Mouse (Mus musculus) liver, embryonic 14.5 days (tissue): ENCODE data around the gene Tnfrsf9. TPM values are rescaled to one million over a fixed set of nuclear protein-coding genes. Genes with fewer than 3 reads are reported as not detected.
A peak's percentile ranks its signal among the peaks of the same experiment; 100 is the strongest.

Experiments
- ATAC-seq: fragments of 200-750 bp; cut with Nextera tagmentation; 2 replicates; pipeline ENCODE4 v1.8.0; 2017; ENCODE audit warnings: moderate number of reproducible peaks, mild to moderate bottlenecking, moderate library complexity; ENCODE audit not compliant: insufficient read depth
- DNase-seq, 3 experiments: peaks; one replicate each; pipeline ENCODE4 v3.0.0-alpha.2; 2012 to 2013; ENCODE audit warnings: low read depth in 3 of 3, low spot score in 3 of 3
- H3K27ac ChIP-seq: fragments of 300-500 bp; sonication (generic); 2 replicates; pipeline ENCODE4 v1.5.1; 2014; ENCODE audit warnings: moderate library complexity, mild to moderate bottlenecking, control low read depth, inconsistent platforms
- H3K27me3 ChIP-seq: fragments of 300-500 bp; sonication (generic); 2 replicates; pipeline ENCODE4 v1.6.1; 2014; ENCODE audit warnings: mild to moderate bottlenecking, low read length, moderate library complexity; ENCODE audit not compliant: control insufficient read depth, insufficient read depth
- H3K36me3 ChIP-seq: fragments of 300-500 bp; sonication (generic); replicated peaks from 2 replicates; pipeline ENCODE4 v1.6.1; 2014; ENCODE audit warnings: low read depth; ENCODE audit not compliant: control insufficient read depth, insufficient read depth
- H3K4me1 ChIP-seq, 2 experiments: fragments of 200-500 bp in 1 of 2; fragments of 300-500 bp in 1 of 2; sonication (generic) in 1 of 2; replicated peaks; 2 replicates each; pipeline ENCODE4 v1.6.1; 2012 to 2014; ENCODE audit warnings: antibody characterized with exemption in 1 of 2, inconsistent platforms in 1 of 2, low read length in 1 of 2; ENCODE audit not compliant: control insufficient read depth in 2 of 2, insufficient read depth in 2 of 2
- H3K4me2 ChIP-seq: fragments of 300-500 bp; sonication (generic); 2 replicates; pipeline ENCODE4 v1.6.1; 2014; ENCODE audit warnings: low read depth, mild to moderate bottlenecking, control low read depth, moderate library complexity
- H3K4me3 ChIP-seq, 2 experiments: fragments of 200-500 bp in 1 of 2; fragments of 300-500 bp in 1 of 2; sonication (generic) in 1 of 2; 2 replicates each; pipeline ENCODE4 v1.5.1; 2012 to 2014; ENCODE audit warnings: low read depth in 2 of 2, low read length in 2 of 2, mild to moderate bottlenecking in 2 of 2, control low read depth in 1 of 2, inconsistent platforms in 1 of 2, moderate library complexity in 1 of 2; ENCODE audit not compliant: insufficient read depth in 1 of 2
- H3K9ac ChIP-seq: fragments of 300-500 bp; sonication (generic); replicated peaks from 2 replicates; pipeline ENCODE4 v1.6.1; 2014; ENCODE audit warnings: mild to moderate bottlenecking, control low read depth, moderate library complexity
- H3K9me3 ChIP-seq: fragments of 300-500 bp; sonication (generic); 2 replicates; pipeline ENCODE4 v1.6.1; 2016; ENCODE audit warnings: low read length, mixed read lengths; ENCODE audit not compliant: control insufficient read depth
- CTCF ChIP-seq: IDR thresholded peaks from 2 replicates; pipeline ENCODE4 v1.5.1; 2016; ENCODE audit warnings: antibody characterized with exemption, low read depth, control low read depth
- EP300 ChIP-seq: IDR thresholded peaks from 2 replicates; pipeline ENCODE4 v1.6.1; 2016; ENCODE audit warnings: antibody characterized with exemption, low read depth
- WGBS: fragments of 180-500 bp; shearing (Covaris S2); extraction: QIAGEN DNeasy Blood & Tissue Kit; methylation state at CpG from one replicate; pipeline ENCODE4 v1.1.7; 2014; ENCODE audit not compliant: insufficient replicate concordance; 5-methylcytosine and 5-hydroxymethylcytosine counted together
- polyA plus RNA-seq, 2 experiments: library from polyadenylated mRNA; depleted of rRNA in 1 of 2; stranded (reverse) in 1 of 2; unstranded in 1 of 2; fragments of >200 nt; fragmentation: Nextera tagmentation in 1 of 2; extraction: Ambion mirVana in 1 of 2; gene quantifications; 2 replicates each; pipeline versions ENCODE4 v1.2.1 to v1.2.3; 2012 to 2014

Tnfrsf9 gene
- polyA plus RNA-seq, 2 experiments, result 0.08 TPM; not detected in 1

GRCm38 (mm10) chr4:150889955-150890315 is 24.4 kb upstream of the Tnfrsf9 start:
- ATAC-seq, result no peak
- TF ChIP-seq CTCF (no peak), EP300 (no peak)
- peak overlapping the region; percentile 22; the same call in 1 of the 2 replicates for H3K4me2 ChIP-seq
- 66% methylated on average over 13 of the region's 13 CpGs for WGBS
- H3K27me3 ChIP-seq, result no peaks in the 10 kb centered on the region
- H3K9ac ChIP-seq, result no peak overlapping the region
- peaks cover 0 to 2% of the 10 kb centered on the region in 2 experiments; a peak in 2 of 4 replicates for H3K4me1 ChIP-seq
- H3K4me3 ChIP-seq, result no peak overlapping the region
- no peak overlapping the region for H3K27ac ChIP-seq
- H3K36me3 ChIP-seq, result no peaks in the 10 kb centered on the region
- H3K9me3 ChIP-seq, result no peaks in the 10 kb centered on the region
- DNase-seq, result no peak

- Histone ChIP-seq H3K4me2 (no peak overlapping the region), H3K36me3 (no peaks in the 10 kb centered on the region), H3K9me3 (no peaks in the 10 kb centered on the region), H3K27me3 (no peaks in the 10 kb centered on the region), H3K4me1 (peaks cover 0 to 2% of the 10 kb centered on the region in 2 experiments; a peak in 2 of 4 replicates), H3K9ac (no peak overlapping the region), H3K27ac (no peak overlapping the region), H3K4me3 (no peak overlapping the region)
- 31% methylated on average over 5 of the region's 5 CpGs for WGBS
- TF ChIP-seq CTCF, result no peak
- TF ChIP-seq EP300, result no peak
- ATAC-seq, result no peak
- DNase-seq, result no peak
Measured at GRCm38 (mm10) chr4:150891308-150891707, 23.1 kb upstream of the Tnfrsf9 start.

- Histone ChIP-seq H3K36me3 (peaks cover 9% of the 10 kb centered on the region; the same call in 1 of the 2 replicates), H3K4me1 (no peaks in the 10 kb centered on the region; a peak in 1 of 4 replicates), H3K4me3 (no peak overlapping the region), H3K9ac (no peak overlapping the region), H3K27me3 (no peaks in the 10 kb centered on the region), H3K9me3 (no peaks in the 10 kb centered on the region), H3K4me2 (no peak overlapping the region), H3K27ac (no peak overlapping the region)
- no peak for TF ChIP-seq EP300
- no peak for TF ChIP-seq CTCF
- no peak for DNase-seq
- no peak for ATAC-seq
- 49% methylated on average over 8 of the region's 8 CpGs for WGBS
Measured at GRCm38 (mm10) chr4:150894718-150895501, 19.5 kb upstream of the Tnfrsf9 start.

- no peak overlapping the region for H3K9ac ChIP-seq
- H3K27ac ChIP-seq, result no peak overlapping the region
- H3K4me3 ChIP-seq, result no peak overlapping the region
- H3K4me2 ChIP-seq, result no peak overlapping the region
- DNase-seq (no peak), ATAC-seq (no peak)
- no peaks in the 10 kb centered on the region for H3K9me3 ChIP-seq
- 85% methylated on average over 26 of the region's 26 CpGs for WGBS
- H3K36me3 ChIP-seq, result peaks cover 14% of the 10 kb centered on the region; the same call in 1 of the 2 replicates
- TF ChIP-seq CTCF (no peak), EP300 (no peak)
- H3K27me3 ChIP-seq, result no peaks in the 10 kb centered on the region
- no peaks in the 10 kb centered on the region for H3K4me1 ChIP-seq
Measured at GRCm38 (mm10) chr4:150896896-150897624, 17.3 kb upstream of the Tnfrsf9 start.

- Histone ChIP-seq H3K4me3 (no peak overlapping the region), H3K36me3 (peaks cover 19% of the 10 kb centered on the region), H3K4me2 (no peak overlapping the region), H3K9ac (no peak overlapping the region), H3K4me1 (no peaks in the 10 kb centered on the region), H3K27me3 (no peaks in the 10 kb centered on the region), H3K27ac (no peak overlapping the region), H3K9me3 (no peaks in the 10 kb centered on the region)
- 55% methylated on average over 13 of the region's 13 CpGs for WGBS
- DNase-seq (peak in 1 of 3 experiments; percentile 55), ATAC-seq (0 out of 2 replicates have a peak, but pooled peaks have one; percentile 40)
- TF ChIP-seq EP300 (no peak), CTCF (peak; percentile 92)
Measured at GRCm38 (mm10) chr4:150898716-150899365, 15.5 kb upstream of the Tnfrsf9 start.
